Mouse (Mus musculus): ENCODE data around the gene Znrd1. TPM values are rescaled to one million over a fixed set of nuclear protein-coding genes. Genes with fewer than 3 reads are reported as not detected.
A peak's percentile ranks its signal among the peaks of the same experiment; 100 is the strongest.

Znrd1 gene
- polyA plus RNA-seq, 1 experiment, result 58.6 TPM

GRCm38 (mm10) chr17:36958884-36959283 is 525 bp upstream of the Znrd1 start:
- TF ChIP-seq POLR2AphosphoS2 (IDR thresholded peaks at IDR 0.05; ENCODE audit: insufficient read length, low read depth), result no peak
- no peak for TF ChIP-seq MAX (IDR thresholded peaks at IDR 0.05; ENCODE audit: low read depth)
- no peak for TF ChIP-seq REST (IDR thresholded peaks at IDR 0.05; ENCODE audit: insufficient read depth, insufficient read length)
- TF ChIP-seq USF1 (IDR thresholded peaks at IDR 0.05; ENCODE audit: low read depth), result no peak
- TF ChIP-seq TCF12 (IDR thresholded peaks at IDR 0.05; ENCODE audit: insufficient read depth, poor library complexity, severe bottlenecking), result no peak
- TF ChIP-seq MYOD1 (IDR thresholded peaks at IDR 0.05; ENCODE audit: control insufficient read depth in 1 of 3, insufficient read length in 2 of 3, low read depth in 2 of 3), result no peak
- no peak for TF ChIP-seq TCF3 (IDR thresholded peaks at IDR 0.05; ENCODE audit: insufficient read length, low read depth)
- no peak for TF ChIP-seq SRF (IDR thresholded peaks at IDR 0.05; ENCODE audit: control insufficient read depth, insufficient read length, low read depth)
- no peak for TF ChIP-seq E2F4 (IDR thresholded peaks at IDR 0.05; ENCODE audit: insufficient read depth)
- Histone ChIP-seq H3K36me3 (ENCODE audit: control insufficient read depth, insufficient read depth) (peaks cover 13% of the 10 kb centered on the region), H3K4me2 (ENCODE audit: low read depth) (peak overlapping the region; percentile 81), H3K4me3 (peak overlapping the region; percentile 93), H3K79me2 (ENCODE audit: control insufficient read depth, insufficient read depth) (peaks cover 21% of the 10 kb centered on the region), H3ac (ENCODE audit: control insufficient read depth, insufficient read length) (peak overlapping the region; percentile 8), H3K27me3 (ENCODE audit: control insufficient read depth, insufficient read depth, insufficient read length) (no peaks in the 10 kb centered on the region)

GRCm38 (mm10) chr17:36953062-36953461 is 5.3 kb downstream of the Znrd1 start:
- H3K79me2 ChIP-seq (ENCODE audit: control insufficient read depth, insufficient read depth), result peaks cover 28% of the 10 kb centered on the region
- H3K4me3 ChIP-seq, result no peak overlapping the region
- no peak overlapping the region for H3ac ChIP-seq (ENCODE audit: control insufficient read depth, insufficient read length)
- H3K27me3 ChIP-seq (ENCODE audit: control insufficient read depth, insufficient read depth, insufficient read length), result no peaks in the 10 kb centered on the region
- no peak overlapping the region for H3K4me2 ChIP-seq (ENCODE audit: low read depth)
- H3K36me3 ChIP-seq (ENCODE audit: control insufficient read depth, insufficient read depth), result peaks cover 17% of the 10 kb centered on the region
- TF ChIP-seq SRF (IDR thresholded peaks at IDR 0.05; ENCODE audit: control insufficient read depth, insufficient read length, low read depth), result no peak
- no peak for TF ChIP-seq CEBPB (IDR thresholded peaks at IDR 0.05; ENCODE audit: insufficient read depth, poor library complexity, severe bottlenecking)
- no peak for TF ChIP-seq MAX (IDR thresholded peaks at IDR 0.05; ENCODE audit: low read depth)
- no peak for TF ChIP-seq TCF3 (IDR thresholded peaks at IDR 0.05; ENCODE audit: insufficient read length, low read depth)
- TF ChIP-seq E2F4 (IDR thresholded peaks at IDR 0.05; ENCODE audit: insufficient read depth), result no peak
- no peak for TF ChIP-seq TCF12 (IDR thresholded peaks at IDR 0.05; ENCODE audit: insufficient read depth, poor library complexity, severe bottlenecking)
- no peak for TF ChIP-seq MYOG (IDR thresholded peaks at IDR 0.05; ENCODE audit: control insufficient read depth in 1 of 3, insufficient read depth in 1 of 3, insufficient read length in 2 of 3, low read depth in 2 of 3)
- TF ChIP-seq MYOD1 (IDR thresholded peaks at IDR 0.05; ENCODE audit: control insufficient read depth in 1 of 3, insufficient read length in 2 of 3, low read depth in 2 of 3), result no peak
- TF ChIP-seq REST (IDR thresholded peaks at IDR 0.05; ENCODE audit: insufficient read depth, insufficient read length), result no peak
- no peak for TF ChIP-seq POLR2AphosphoS2 (IDR thresholded peaks at IDR 0.05; ENCODE audit: insufficient read length, low read depth)
- no peak for TF ChIP-seq POLR2A (IDR thresholded peaks at IDR 0.05; ENCODE audit: insufficient read length, low read depth)
- TF ChIP-seq USF1 (IDR thresholded peaks at IDR 0.05; ENCODE audit: low read depth), result no peak

GRCm38 (mm10) chr17:36952631-36953030 is 5.7 kb downstream of the Znrd1 start:
- Histone ChIP-seq H3K4me3 (no peak overlapping the region), H3ac (ENCODE audit: control insufficient read depth, insufficient read length) (no peak overlapping the region), H3K27me3 (ENCODE audit: control insufficient read depth, insufficient read depth, insufficient read length) (no peaks in the 10 kb centered on the region), H3K4me2 (ENCODE audit: low read depth) (no peak overlapping the region), H3K79me2 (ENCODE audit: control insufficient read depth, insufficient read depth) (peaks cover 24% of the 10 kb centered on the region), H3K36me3 (ENCODE audit: control insufficient read depth, insufficient read depth) (peaks cover 17% of the 10 kb centered on the region)
- TF ChIP-seq E2F4 (IDR thresholded peaks at IDR 0.05; ENCODE audit: insufficient read depth) (no peak), MYOD1 (IDR thresholded peaks at IDR 0.05; ENCODE audit: control insufficient read depth in 1 of 3, insufficient read length in 2 of 3, low read depth in 2 of 3) (no peak), CEBPB (IDR thresholded peaks at IDR 0.05; ENCODE audit: insufficient read depth, poor library complexity, severe bottlenecking) (no peak), TCF3 (IDR thresholded peaks at IDR 0.05; ENCODE audit: insufficient read length, low read depth) (no peak), MAX (IDR thresholded peaks at IDR 0.05; ENCODE audit: low read depth) (no peak), POLR2A (IDR thresholded peaks at IDR 0.05; ENCODE audit: insufficient read length, low read depth) (no peak), POLR2AphosphoS2 (IDR thresholded peaks at IDR 0.05; ENCODE audit: insufficient read length, low read depth) (no peak), USF1 (IDR thresholded peaks at IDR 0.05; ENCODE audit: low read depth) (no peak)

- Histone ChIP-seq H3K79me2 (ENCODE audit: control insufficient read depth, insufficient read depth) (peaks cover 11% of the 10 kb centered on the region), H3K4me2 (ENCODE audit: low read depth) (peak within 1 kb of the TSS; percentile 79), H3ac (ENCODE audit: control insufficient read depth, insufficient read length) (no peak within 1 kb of the TSS)
Observed at GRCm38 (mm10) chr17:36950981-36951947, 7.1 kb downstream of the Znrd1 start, which contains the start of gene Ppp1r11. TSS of gene Ppp1r11 (minus strand) at chr17:36951741.

More at GRCm38 (mm10) chr17:36950981-36951947, 7.1 kb downstream of the Znrd1 start, which contains the start of gene Ppp1r11:
- Histone ChIP-seq H3K27me3 (ENCODE audit: control insufficient read depth, insufficient read depth, insufficient read length) (no peaks in the 10 kb centered on the region), H3K4me3 (peak within 1 kb of the TSS; percentile 59), H3K36me3 (ENCODE audit: control insufficient read depth, insufficient read depth) (peaks cover 10% of the 10 kb centered on the region)
- TF ChIP-seq MYOG (IDR thresholded peaks at IDR 0.05; ENCODE audit: control insufficient read depth in 1 of 3, insufficient read depth in 1 of 3, insufficient read length in 2 of 3, low read depth in 2 of 3) (peak in 1 of 3 experiments; percentile 29), CEBPB (IDR thresholded peaks at IDR 0.05; ENCODE audit: insufficient read depth, poor library complexity, severe bottlenecking) (no peak), TCF3 (IDR thresholded peaks at IDR 0.05; ENCODE audit: insufficient read length, low read depth) (no peak), USF1 (IDR thresholded peaks at IDR 0.05; ENCODE audit: low read depth) (no peak), POLR2A (IDR thresholded peaks at IDR 0.05; ENCODE audit: insufficient read length, low read depth) (peak; percentile 55), MAX (IDR thresholded peaks at IDR 0.05; ENCODE audit: low read depth) (no peak), MYOD1 (IDR thresholded peaks at IDR 0.05; ENCODE audit: control insufficient read depth in 1 of 3, insufficient read length in 2 of 3, low read depth in 2 of 3) (peak in 1 of 3 experiments; percentile 20), POLR2AphosphoS2 (IDR thresholded peaks at IDR 0.05; ENCODE audit: insufficient read length, low read depth) (peak; percentile 48), TCF12 (IDR thresholded peaks at IDR 0.05; ENCODE audit: insufficient read depth, poor library complexity, severe bottlenecking) (no peak), REST (IDR thresholded peaks at IDR 0.05; ENCODE audit: insufficient read depth, insufficient read length) (no peak), E2F4 (IDR thresholded peaks at IDR 0.05; ENCODE audit: insufficient read depth) (no peak), SRF (IDR thresholded peaks at IDR 0.05; ENCODE audit: control insufficient read depth, insufficient read length, low read depth) (no peak)
